Mouse (Mus musculus): Measurements from ENCODE around the gene Cd3d.

DNA sequence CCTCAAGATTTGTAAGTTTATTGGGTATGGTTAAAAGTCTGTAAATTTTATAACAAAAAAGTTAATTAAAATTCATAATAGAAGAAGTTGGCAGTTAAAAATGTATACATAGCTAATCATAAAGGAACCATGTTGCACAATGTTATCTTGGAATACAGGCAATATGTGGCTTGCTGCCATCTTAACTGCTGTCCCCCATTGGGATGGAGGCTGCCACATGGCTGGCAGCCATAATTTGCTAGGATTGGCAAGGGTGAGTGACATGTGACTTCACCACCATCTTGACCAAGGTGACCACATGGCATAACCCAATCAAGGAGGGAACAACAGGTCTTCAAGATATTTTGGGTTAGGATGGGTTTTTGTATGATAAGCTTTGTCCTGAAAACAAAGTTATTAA is 10.7 kb downstream of the Cd3d start:
- TF ChIP-seq CTCF (IDR thresholded peaks at IDR 0.05; ENCODE audit: extremely low read depth, insufficient read depth, low read length) (no peak), POLR2A (IDR thresholded peaks at IDR 0.05; ENCODE audit: extremely low read depth, insufficient read depth, low read length) (no peak)

Data from cortical plate, adult 2 months (tissue).